Mouse (Mus musculus): ENCODE measurements around the gene Atg4a-ps. TPM values are rescaled to one million over a fixed set of nuclear protein-coding genes. Genes with fewer than 3 reads are reported as not detected.

Gene Atg4a-ps
- polyA plus RNA-seq, 1 experiment from 2014 or later = not detected

GRCm38 (mm10) chr3:103601561-103601960 is 44.3 kb downstream of the Atg4a-ps start:
- Histone ChIP-seq H3K36me3 (no peaks in the 10 kb centered on the region), H3K4me2 (no peak overlapping the region), H3K4me3 (no peak overlapping the region), H3K9ac (no peak overlapping the region), H3K27me3 (no peaks in the 10 kb centered on the region; the same call in 1 of the 2 replicates), H3K4me1 (replicated peaks) (peaks cover 9% of the 10 kb centered on the region), H3K9me3 (no peaks in the 10 kb centered on the region), H3K27ac (replicated peaks) (no peak overlapping the region)
- WGBS = 63% methylated on average over 1 of the region's 1 CpGs
- no peak for ATAC-seq (ENCODE audit: low FRiP score, low read depth)

GRCm38 (mm10) chr3:103601011-103601410 is 44.9 kb downstream of the Atg4a-ps start:
- no peak for ATAC-seq (ENCODE audit: low FRiP score, low read depth)
- Histone ChIP-seq H3K4me2 (no peak overlapping the region), H3K36me3 (no peaks in the 10 kb centered on the region), H3K9ac (no peak overlapping the region), H3K27ac (replicated peaks) (no peak overlapping the region), H3K27me3 (no peaks in the 10 kb centered on the region; the same call in 1 of the 2 replicates), H3K9me3 (no peaks in the 10 kb centered on the region), H3K4me3 (no peak overlapping the region), H3K4me1 (replicated peaks) (peaks cover 6% of the 10 kb centered on the region)
- WGBS = 50% methylated on average over 7 of the region's 7 CpGs

GRCm38 (mm10) chr3:103597586-103597985 is 48.3 kb downstream of the Atg4a-ps start:
- Histone ChIP-seq H3K9ac (no peak overlapping the region), H3K27ac (replicated peaks) (no peak overlapping the region), H3K4me2 (no peak overlapping the region), H3K36me3 (no peaks in the 10 kb centered on the region), H3K9me3 (no peaks in the 10 kb centered on the region), H3K27me3 (no peaks in the 10 kb centered on the region; the same call in 1 of the 2 replicates), H3K4me3 (no peak overlapping the region), H3K4me1 (replicated peaks) (peaks cover 6% of the 10 kb centered on the region)
- no peak for ATAC-seq (ENCODE audit: low FRiP score, low read depth)
- WGBS = 77% methylated on average over 4 of the region's 4 CpGs

GRCm38 (mm10) chr3:103595271-103595810 is 50.5 kb downstream of the Atg4a-ps start:
- no peaks in the 10 kb centered on the region; the same call in 1 of the 2 replicates for H3K4me1 ChIP-seq (replicated peaks)
- no peak overlapping the region for H3K4me3 ChIP-seq
- H3K27me3 ChIP-seq = no peaks in the 10 kb centered on the region
- no peak for ATAC-seq (ENCODE audit: low FRiP score, low read depth)
- H3K36me3 ChIP-seq = no peaks in the 10 kb centered on the region
- WGBS = 75% methylated on average over 7 of the region's 7 CpGs
- no peak overlapping the region for H3K4me2 ChIP-seq
- H3K9ac ChIP-seq = no peak overlapping the region
- H3K9me3 ChIP-seq = no peaks in the 10 kb centered on the region
- no peak overlapping the region for H3K27ac ChIP-seq (replicated peaks)

Small RNAs within 50 kb of the gene (microRNA-seq; reads per million reads assigned to microRNA genes)
- not detected for gene Gm25325

Other genes starting within 250 kb of the Atg4a-ps start
- gene Syt6, start 70.8 kb downstream of the Atg4a-ps start, polyA plus RNA-seq (2015; fragmentation: Nextera tagmentation; extraction: Ambion mirVana) = 11.7 and 13.7 TPM in 2 replicates
- gene Olfml3, start 91.9 kb upstream of the Atg4a-ps start, polyA plus RNA-seq (2015; fragmentation: Nextera tagmentation; extraction: Ambion mirVana) = 8.7 and 9.7 TPM in 2 replicates
- not detected in 2 replicates for gene Gm10964, start 93.3 kb upstream of the Atg4a-ps start, polyA plus RNA-seq (2015; fragmentation: Nextera tagmentation; extraction: Ambion mirVana)
- gene Hipk1, start 145.5 kb upstream of the Atg4a-ps start, polyA plus RNA-seq (2015; fragmentation: Nextera tagmentation; extraction: Ambion mirVana) = 11.5 TPM in 2 replicates
- gene Dclre1b, start 163.4 kb upstream of the Atg4a-ps start, polyA plus RNA-seq (2015; fragmentation: Nextera tagmentation; extraction: Ambion mirVana) = 20.8 and 23.8 TPM in 2 replicates
- gene Ap4b1, start 163.5 kb upstream of the Atg4a-ps start, polyA plus RNA-seq (2015; fragmentation: Nextera tagmentation; extraction: Ambion mirVana) = 20.5 and 21.8 TPM in 2 replicates
- gene Gm43064, start 163.5 kb upstream of the Atg4a-ps start, polyA plus RNA-seq (2015; fragmentation: Nextera tagmentation; extraction: Ambion mirVana) = 0.41 and 0.52 TPM in 2 replicates
- gene Bcl2l15, start 186.5 kb upstream of the Atg4a-ps start, polyA plus RNA-seq (2015; fragmentation: Nextera tagmentation; extraction: Ambion mirVana) = 0.36 and 0.55 TPM in 2 replicates
- 0.39 and 0.78 TPM in 2 replicates for gene Ptpn22, start 213.7 kb upstream of the Atg4a-ps start, polyA plus RNA-seq (2015; fragmentation: Nextera tagmentation; extraction: Ambion mirVana)